Mouse (Mus musculus): ENCODE results near the gene Bhlhe41.

Gene Bhlhe41

GRCm38 (mm10) chr6:145835359-145835758, 30.0 kb downstream of the Bhlhe41 start:
- DNase-seq (ENCODE audit: low spot score): no peak

- no peak for DNase-seq (ENCODE audit: low spot score)
Observed at GRCm38 (mm10) chr6:145832927-145833326, 32.4 kb downstream of the Bhlhe41 start.

GRCm38 (mm10) chr6:145830617-145831016, 34.7 kb downstream of the Bhlhe41 start:
- peak; percentile 39 for DNase-seq (ENCODE audit: low spot score)

- peak; percentile 84 for DNase-seq (ENCODE audit: low spot score)
Observed at GRCm38 (mm10) chr6:145830117-145830516, 35.2 kb downstream of the Bhlhe41 start.

DNA sequence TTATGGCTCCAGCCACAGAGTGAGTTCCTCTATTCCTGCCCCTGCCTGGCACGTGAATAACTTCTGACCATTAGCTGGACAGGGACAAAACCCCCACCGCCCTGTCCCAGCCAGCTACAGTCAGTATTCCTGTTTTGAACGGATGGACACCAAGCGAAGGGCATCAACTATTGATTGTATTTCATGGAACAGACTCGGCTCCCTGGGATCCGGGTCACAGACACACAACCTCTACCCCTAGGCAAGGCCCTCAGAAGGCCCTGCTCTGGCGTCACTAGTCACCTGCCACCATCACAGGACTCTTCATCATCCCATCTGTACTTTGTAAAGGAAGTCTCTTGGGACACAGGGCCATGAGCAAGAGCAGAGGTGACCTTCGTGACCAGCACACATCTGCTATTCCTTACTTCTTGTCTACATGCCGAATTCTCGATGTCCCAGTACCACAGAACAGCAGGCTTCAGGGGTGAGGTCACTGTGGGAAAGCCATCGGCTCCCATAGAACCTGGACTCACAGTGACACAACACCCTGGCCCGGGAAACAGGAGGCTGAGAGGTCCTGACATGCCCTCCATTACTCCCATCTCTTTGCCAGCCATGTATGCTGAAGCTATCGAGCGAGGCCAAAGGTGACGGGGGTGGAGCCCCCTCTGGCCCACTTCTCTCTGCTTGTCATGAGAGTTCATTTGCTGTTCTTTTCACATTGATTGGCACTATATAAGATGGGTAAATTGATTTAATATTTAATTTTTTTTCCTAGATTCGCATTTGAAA, 36.1 kb downstream of the Bhlhe41 start:
- DNase-seq (ENCODE audit: low spot score): peak; percentile 28

DNA sequence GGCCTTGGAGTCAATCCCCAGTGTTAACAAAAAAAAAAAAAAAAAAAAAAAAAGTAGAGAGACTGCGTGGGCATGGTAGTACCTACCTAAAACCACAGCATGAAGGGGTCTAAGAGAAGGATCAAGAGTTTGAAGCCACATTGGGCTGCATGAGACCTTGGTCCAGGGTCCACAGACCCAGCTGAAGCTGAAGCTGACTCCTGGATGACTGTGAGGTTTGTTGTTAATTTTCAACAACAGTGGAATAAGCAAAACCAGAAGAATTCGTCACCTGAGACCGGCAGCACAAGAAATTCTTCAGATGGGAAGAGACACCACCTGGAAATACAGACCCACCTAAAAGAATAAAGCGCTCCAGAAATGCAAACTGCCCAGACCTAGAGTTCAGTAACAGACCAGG, 39.1 kb downstream of the Bhlhe41 start:
- no peak for DNase-seq (ENCODE audit: low spot score)

- DNase-seq (ENCODE audit: low spot score): peak; percentile 77
Observed at GRCm38 (mm10) chr6:145823588-145824234, 41.6 kb downstream of the Bhlhe41 start.

- peak; percentile 87 for DNase-seq (ENCODE audit: low spot score)
Observed at GRCm38 (mm10) chr6:145823103-145823502, 42.3 kb downstream of the Bhlhe41 start.

- DNase-seq (ENCODE audit: low spot score): no peak
Observed at GRCm38 (mm10) chr6:145822218-145822617, 43.1 kb downstream of the Bhlhe41 start.

- DNase-seq (ENCODE audit: low spot score): no peak
Observed at GRCm38 (mm10) chr6:145819151-145819550, 46.2 kb downstream of the Bhlhe41 start.

DNA sequence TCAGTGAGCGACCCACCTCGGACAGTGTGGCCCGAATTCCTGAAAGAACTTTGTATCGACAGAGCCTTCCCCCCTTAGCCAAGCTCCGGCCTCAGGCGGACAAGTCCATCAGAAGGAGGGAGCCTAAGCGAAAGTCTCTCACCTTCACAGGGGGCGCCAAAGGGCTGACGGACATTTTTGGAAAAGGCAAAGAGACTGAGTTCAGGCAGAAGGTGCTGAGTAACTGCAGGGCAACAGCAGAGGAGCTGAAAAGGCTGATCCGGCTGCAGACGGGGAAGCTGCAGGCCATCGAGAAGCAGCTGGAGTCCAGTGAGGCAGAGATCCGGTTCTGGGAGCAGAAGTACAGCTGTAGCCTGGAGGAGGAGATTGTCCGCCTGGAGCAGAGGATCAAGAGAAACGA, 50.2 kb downstream of the Bhlhe41 start:
- DNase-seq (ENCODE audit: low spot score): peak; percentile 68

DNA sequence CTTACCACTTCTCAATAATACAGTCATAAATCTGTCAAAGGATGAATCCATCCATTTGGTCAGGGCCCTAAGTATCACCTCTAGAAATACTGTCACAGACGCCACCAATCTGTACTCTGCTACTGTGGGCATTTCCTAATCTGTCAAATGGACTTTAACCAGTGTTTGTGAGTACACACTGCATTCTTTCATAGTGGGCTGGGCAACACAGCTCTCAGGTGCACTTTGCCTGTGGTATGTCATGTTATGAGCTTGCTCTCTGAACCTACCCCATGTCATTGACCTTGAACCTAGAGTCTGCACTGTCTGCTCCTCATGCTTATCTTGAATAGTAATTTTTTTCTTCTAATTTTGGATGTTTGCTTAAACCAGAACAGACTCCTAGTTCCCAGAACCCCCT, 54.2 kb downstream of the Bhlhe41 start:
- DNase-seq (ENCODE audit: low spot score): no peak

- no peak for DNase-seq (ENCODE audit: low spot score)
Observed at GRCm38 (mm10) chr6:145810015-145810414, 55.3 kb downstream of the Bhlhe41 start.

- no peak for DNase-seq (ENCODE audit: low spot score)
Observed at GRCm38 (mm10) chr6:145809566-145809965, 55.8 kb downstream of the Bhlhe41 start.

Data from embryo, embryonic 10 days (tissue).